Mouse (Mus musculus) heart, embryonic 11.5 days (tissue): ENCODE data around the gene Sirt2. TPM values are rescaled to one million over a fixed set of nuclear protein-coding genes. Genes with fewer than 3 reads are reported as not detected.

ENCODE experiments used
- ATAC-seq: fragments of 200-750 bp; cut with Nextera tagmentation; replicated peaks from 2 replicates; pipeline ENCODE4 v1.8.0; 2017; ENCODE audit warnings: moderate library complexity; ENCODE audit not compliant: insufficient number of reproducible peaks, low FRiP score, low TSS enrichment
- H3K27ac ChIP-seq: fragments of 300-500 bp; sonication (generic); 2 replicates; pipeline ENCODE4 v1.5.1; 2014; ENCODE audit warnings: mild to moderate bottlenecking, low read depth, low read length
- H3K27me3 ChIP-seq: fragments of 300-500 bp; sonication (generic); 2 replicates; pipeline ENCODE4 v1.6.1; 2014; ENCODE audit warnings: mild to moderate bottlenecking, low read length, mixed read lengths; ENCODE audit not compliant: control insufficient read depth, insufficient read depth
- H3K36me3 ChIP-seq: fragments of 300-500 bp; sonication (generic); 2 replicates; pipeline ENCODE4 v1.6.1; 2014; ENCODE audit warnings: mild to moderate bottlenecking, low read length, moderate library complexity, mixed read lengths; ENCODE audit not compliant: control insufficient read depth, insufficient read depth
- H3K4me1 ChIP-seq: fragments of 300-500 bp; sonication (generic); 2 replicates; pipeline ENCODE4 v1.6.1; 2014; ENCODE audit warnings: low read length; ENCODE audit not compliant: control insufficient read depth, insufficient read depth
- H3K4me2 ChIP-seq: fragments of 300-500 bp; sonication (generic); 2 replicates; pipeline ENCODE4 v1.6.1; 2014; ENCODE audit warnings: mild to moderate bottlenecking, moderate library complexity
- H3K4me3 ChIP-seq: fragments of 300-500 bp; sonication (generic); 2 replicates; pipeline ENCODE4 v1.5.1; 2014; ENCODE audit warnings: low read depth, low read length
- H3K9ac ChIP-seq: fragments of 300-500 bp; sonication (generic); 2 replicates; pipeline ENCODE4 v1.6.1; 2014; ENCODE audit warnings: mild to moderate bottlenecking, low read depth, low read length, moderate library complexity
- H3K9me3 ChIP-seq: fragments of 300-500 bp; sonication (generic); replicated peaks from 2 replicates; pipeline ENCODE4 v1.6.1; 2016; ENCODE audit warnings: low read length; ENCODE audit not compliant: control insufficient read depth
- WGBS: fragments of 180-500 bp; shearing (Covaris S2); extraction: QIAGEN DNeasy Blood & Tissue Kit; methylation state at CpG from one replicate; pipeline ENCODE4 v1.1.7; 2014; ENCODE audit not compliant: insufficient replicate concordance; 5-methylcytosine and 5-hydroxymethylcytosine counted together
- polyA plus RNA-seq: library from polyadenylated mRNA; unstranded; fragments of >200 nt; fragmentation: Nextera tagmentation; extraction: Ambion mirVana; gene quantifications from 2 replicates; pipeline ENCODE4 v1.2.1, GENCODE M21; 2014

Gene Sirt2
- polyA plus RNA-seq, 1 experiment from 2014 or later: 52.2 TPM

DNA sequence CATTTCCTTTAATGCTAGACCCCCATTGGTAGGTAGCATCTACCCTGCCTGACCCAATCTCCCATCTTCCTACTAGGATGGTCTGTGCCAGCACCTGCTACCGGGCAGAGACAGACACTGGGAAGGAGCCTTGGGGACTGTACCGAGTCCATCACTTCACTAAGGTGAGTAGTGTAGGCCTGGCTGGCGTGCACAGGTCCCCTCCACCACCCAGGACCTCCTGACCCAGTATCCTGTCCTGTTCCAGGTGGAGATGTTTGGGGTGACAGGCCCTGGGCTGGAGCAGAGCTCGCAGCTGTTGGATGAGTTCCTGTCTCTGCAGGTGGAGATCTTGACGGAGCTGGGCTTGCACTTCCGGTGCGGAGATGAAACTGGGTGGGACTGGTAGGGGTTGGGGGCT is 16.6 kb upstream of the Sirt2 start:
- H3K4me2 ChIP-seq: no peak overlapping the region
- H3K36me3 ChIP-seq: peaks cover 16% of the 10 kb centered on the region

DNA sequence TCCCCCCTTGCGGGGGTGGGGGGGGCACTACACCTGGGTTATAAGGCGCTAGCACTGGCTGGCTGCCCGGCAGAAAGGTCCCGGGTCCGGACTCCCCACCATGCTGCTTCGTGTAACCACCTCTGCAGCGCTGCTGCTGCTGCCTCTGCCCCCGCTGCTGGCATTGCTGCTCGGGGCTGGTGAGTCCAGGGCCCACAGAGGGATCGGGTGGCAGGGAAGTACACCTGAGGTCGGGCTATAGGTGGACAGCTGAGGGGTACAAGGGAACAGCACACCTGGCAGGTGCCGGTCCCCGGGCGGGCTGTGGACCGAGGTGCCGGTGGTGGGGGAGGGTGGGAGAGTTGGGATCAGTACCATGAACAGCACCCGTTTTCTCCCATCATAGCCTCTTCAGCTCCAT is 10.5 kb upstream of the Sirt2 start, which contains the start of gene Ccer2:
Gene Ccer2 (plus strand): TSS at position 96 of the 400 bp plus-strand sequence.
- Histone ChIP-seq H3K9ac (no peak within 1 kb of the TSS), H3K27ac (no peak within 1 kb of the TSS), H3K4me1 (peaks cover 3% of the 10 kb centered on the region; the same call in 1 of the 2 replicates), H3K4me3 (0 out of 2 replicates have a peak within 1 kb of the TSS, but pooled peaks have one; percentile 10), H3K9me3 (no peaks in the 10 kb centered on the region), H3K36me3 (peaks cover 9% of the 10 kb centered on the region; the same call in 1 of the 2 replicates), H3K27me3 (peaks cover 21% of the 10 kb centered on the region), H3K4me2 (peak within 1 kb of the TSS; percentile 32; the same call in 1 of the 2 replicates)
- ATAC-seq: no peak
- 5% methylated on average over 17 of the region's 17 CpGs for WGBS

More for the DNA sequence above, 16.6 kb upstream of the Sirt2 start:
- H3K4me1 ChIP-seq: no peaks in the 10 kb centered on the region
- no peaks in the 10 kb centered on the region for H3K27me3 ChIP-seq
- H3K4me3 ChIP-seq: no peak overlapping the region
- WGBS: 92% methylated on average over 7 of the region's 7 CpGs
- H3K9me3 ChIP-seq: no peaks in the 10 kb centered on the region
- H3K27ac ChIP-seq: no peak overlapping the region
- ATAC-seq: peak; percentile 21; the same call in 1 of the 2 replicates
- no peak overlapping the region for H3K9ac ChIP-seq

DNA sequence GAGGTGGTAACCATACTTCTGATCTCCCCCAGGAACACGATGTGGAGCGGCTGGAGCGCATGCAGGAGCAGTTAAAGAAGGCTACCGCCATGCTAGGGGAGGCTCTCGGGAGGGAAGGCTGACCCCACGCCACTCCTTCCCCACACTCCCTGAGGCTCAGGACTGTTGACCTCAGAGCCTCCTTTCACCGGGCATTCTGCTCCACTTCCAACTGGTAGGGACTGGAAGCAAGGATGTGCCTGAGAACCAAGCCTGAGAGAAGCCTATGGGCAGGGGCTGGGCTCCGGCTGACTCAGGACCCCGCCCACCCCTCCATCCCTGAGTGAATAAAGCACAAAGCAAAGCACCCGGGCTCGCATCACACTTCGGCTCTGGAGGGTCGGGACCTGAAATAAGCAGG is 7.9 kb upstream of the Sirt2 start:
- H3K36me3 ChIP-seq: peaks cover 12% of the 10 kb centered on the region
- H3K4me2 ChIP-seq: no peak overlapping the region
- H3K4me1 ChIP-seq: peaks cover 3% of the 10 kb centered on the region; the same call in 1 of the 2 replicates
- no peaks in the 10 kb centered on the region for H3K9me3 ChIP-seq
- ATAC-seq: no peak
- H3K9ac ChIP-seq: no peak overlapping the region
- H3K4me3 ChIP-seq: no peak overlapping the region
- H3K27me3 ChIP-seq: peaks cover 21% of the 10 kb centered on the region
- no peak overlapping the region for H3K27ac ChIP-seq
- WGBS: 82% methylated on average over 13 of the region's 13 CpGs

DNA sequence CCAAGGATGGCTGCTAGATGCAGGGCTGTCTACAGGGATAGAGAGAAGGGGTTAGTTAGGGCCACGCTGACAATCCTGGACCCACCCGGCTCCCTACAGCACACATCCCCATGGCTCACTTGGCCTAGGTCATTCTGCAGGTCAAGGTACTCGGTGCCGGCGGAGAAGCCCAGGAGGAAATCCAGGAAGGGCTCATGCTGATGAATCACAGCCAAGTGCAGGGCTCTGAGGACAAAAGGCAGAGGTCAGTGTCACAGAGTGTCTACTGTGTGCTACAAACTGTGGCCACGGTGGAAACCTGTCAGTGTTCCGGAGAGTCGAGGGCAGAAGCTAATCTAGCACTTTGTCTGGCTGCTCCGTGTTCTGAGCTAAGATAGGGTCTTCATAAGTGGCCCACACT is 4.6 kb upstream of the Sirt2 start:
- no peak overlapping the region for H3K4me2 ChIP-seq
- H3K9me3 ChIP-seq: no peaks in the 10 kb centered on the region
- peaks cover 5% of the 10 kb centered on the region; the same call in 1 of the 2 replicates for H3K4me1 ChIP-seq
- ATAC-seq: no peak
- WGBS: 84% methylated on average over 9 of the region's 9 CpGs
- H3K4me3 ChIP-seq: no peak overlapping the region
- H3K27ac ChIP-seq: no peak overlapping the region
- H3K36me3 ChIP-seq: peaks cover 12% of the 10 kb centered on the region
- H3K9ac ChIP-seq: no peak overlapping the region
- peaks cover 5% of the 10 kb centered on the region; the same call in 1 of the 2 replicates for H3K27me3 ChIP-seq

DNA sequence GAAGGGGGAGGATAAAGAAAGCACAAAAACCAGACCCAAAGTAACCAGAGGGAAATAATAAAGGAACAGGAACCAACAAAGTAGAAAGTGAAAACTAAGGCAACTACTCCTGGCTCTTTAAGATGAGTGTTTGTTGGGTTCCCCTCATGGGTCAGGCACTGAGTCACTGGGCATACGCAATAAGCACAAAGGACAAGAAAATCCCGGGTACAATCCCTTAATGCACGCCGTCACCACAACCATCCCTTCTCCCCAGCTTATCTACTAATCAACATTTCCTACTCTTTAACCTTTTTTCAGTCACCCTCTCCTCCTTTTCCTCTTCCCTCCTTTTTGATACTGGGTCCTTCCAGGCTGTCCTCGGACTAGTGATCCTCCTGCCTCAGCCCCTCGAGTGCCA is 1.3 kb upstream of the Sirt2 start:
- peak overlapping the region; percentile 75 for H3K4me3 ChIP-seq
- H3K4me2 ChIP-seq: peak overlapping the region; percentile 75
- no peak for ATAC-seq
- H3K27me3 ChIP-seq: no peaks in the 10 kb centered on the region
- H3K4me1 ChIP-seq: peaks cover 11% of the 10 kb centered on the region; the same call in 1 of the 2 replicates
- H3K36me3 ChIP-seq: peaks cover 7% of the 10 kb centered on the region
- no peak overlapping the region for H3K27ac ChIP-seq
- H3K9ac ChIP-seq: no peak overlapping the region
- no peaks in the 10 kb centered on the region for H3K9me3 ChIP-seq
- WGBS: 81% methylated on average over 6 of the region's 6 CpGs

DNA sequence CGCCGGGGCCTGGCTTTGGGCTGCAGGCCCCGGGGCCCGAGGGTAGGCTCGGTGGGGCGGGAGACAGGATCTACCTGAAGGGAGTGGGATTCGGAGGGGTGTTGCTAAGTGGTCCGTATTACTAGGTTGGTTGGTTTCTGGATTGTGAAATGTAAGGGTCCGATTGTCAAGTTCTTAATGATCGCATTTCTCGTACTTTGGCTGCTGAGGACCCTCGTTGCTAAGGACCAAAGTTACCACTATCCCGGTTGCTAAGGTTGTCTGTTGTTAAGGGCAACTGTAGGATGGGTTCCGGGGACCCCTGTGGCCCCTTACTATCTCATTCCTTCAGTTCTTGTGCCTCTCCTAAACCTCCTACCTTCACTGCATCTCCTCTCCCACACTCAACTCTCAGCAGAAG is 375 bp downstream of the Sirt2 start:
- ATAC-seq: no peak
- Histone ChIP-seq H3K4me2 (peak overlapping the region; percentile 72), H3K9me3 (no peaks in the 10 kb centered on the region), H3K27ac (no peak overlapping the region), H3K4me1 (peaks cover 11% of the 10 kb centered on the region; the same call in 1 of the 2 replicates), H3K27me3 (no peaks in the 10 kb centered on the region), H3K9ac (peak overlapping the region; percentile 73), H3K36me3 (peaks cover 1% of the 10 kb centered on the region), H3K4me3 (peak overlapping the region; percentile 75)
- 4% methylated on average over 14 of the region's 14 CpGs for WGBS

DNA sequence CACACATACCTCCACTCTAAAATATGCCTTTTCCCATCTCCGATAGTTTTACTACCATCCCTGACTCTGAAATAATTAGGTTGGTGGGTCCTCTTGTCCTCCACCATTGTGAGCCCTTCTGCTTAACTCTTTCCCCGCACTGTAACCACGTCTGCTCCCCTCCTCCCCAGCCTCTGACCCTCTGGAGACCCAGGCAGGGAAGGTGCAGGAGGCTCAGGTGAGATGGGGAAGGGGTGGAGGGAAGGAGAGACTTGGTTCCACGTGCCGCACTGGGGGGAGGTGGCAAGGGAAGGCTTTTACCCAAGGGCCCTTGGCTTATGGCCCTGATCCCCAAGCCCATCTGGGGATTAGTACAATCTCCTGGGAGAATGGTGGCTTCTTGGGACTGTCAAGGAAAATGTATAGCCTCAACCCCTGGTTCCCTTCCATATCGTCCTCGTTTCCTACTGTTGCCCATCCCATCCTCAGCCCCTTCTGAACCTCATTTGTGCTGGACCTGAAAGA is 979 bp downstream of the Sirt2 start, which contains the start of gene Nfkbib:
Gene Nfkbib (minus strand): TSS at position 51 of the 504 bp plus-strand sequence.
- Histone ChIP-seq H3K9ac (peak within 1 kb of the TSS; percentile 73), H3K4me2 (peak within 1 kb of the TSS; percentile 72), H3K27me3 (no peaks in the 10 kb centered on the region), H3K27ac (no peak within 1 kb of the TSS), H3K9me3 (no peaks in the 10 kb centered on the region), H3K4me3 (peak within 1 kb of the TSS; percentile 75), H3K4me1 (peaks cover 11% of the 10 kb centered on the region; the same call in 1 of the 2 replicates), H3K36me3 (peaks cover 4% of the 10 kb centered on the region; the same call in 1 of the 2 replicates)
- WGBS: 59% methylated on average over 7 of the region's 7 CpGs
- no peak for ATAC-seq

DNA sequence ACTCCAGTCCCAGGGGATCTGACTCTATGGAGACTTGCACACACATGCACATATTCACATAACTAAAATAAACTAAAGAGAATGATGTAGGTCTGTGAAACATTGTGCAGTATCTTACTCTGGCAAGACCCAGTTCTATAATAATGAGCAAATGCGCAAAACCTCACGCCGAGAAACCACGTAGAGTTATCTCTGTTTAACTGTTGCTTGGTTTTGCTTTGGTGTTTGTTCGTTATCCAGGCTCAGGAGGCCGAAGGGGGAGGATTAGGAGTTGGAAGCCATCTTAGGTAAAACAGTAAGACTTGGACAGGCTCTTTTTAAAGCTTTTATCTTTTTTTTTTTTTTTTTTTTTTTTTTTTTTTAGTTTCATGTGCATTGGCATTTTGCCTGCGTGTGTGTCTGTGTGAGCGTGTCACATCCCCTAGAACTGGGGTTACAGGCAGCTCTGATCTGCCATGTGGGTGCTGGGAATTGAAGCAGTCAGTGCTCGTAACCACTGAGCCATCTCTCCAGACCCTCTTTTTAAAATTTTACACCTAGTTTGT is 3.0 kb downstream of the Sirt2 start:
- Histone ChIP-seq H3K4me3 (no peak overlapping the region), H3K27me3 (no peaks in the 10 kb centered on the region), H3K27ac (no peak overlapping the region), H3K9ac (no peak overlapping the region), H3K4me2 (no peak overlapping the region), H3K4me1 (peaks cover 11% of the 10 kb centered on the region; the same call in 1 of the 2 replicates), H3K36me3 (peaks cover 4% of the 10 kb centered on the region; the same call in 1 of the 2 replicates), H3K9me3 (no peaks in the 10 kb centered on the region)
- no peak for ATAC-seq
- 90% methylated on average over 9 of the region's 9 CpGs for WGBS
